Mouse (Mus musculus) heart, embryonic 10.5 days (tissue): ENCODE measurements around the gene Bsg. TPM values are rescaled to one million over a fixed set of nuclear protein-coding genes. Genes with fewer than 3 reads are reported as not detected.

Experiments
- DNase-seq: peaks from one replicate; pipeline ENCODE4 v3.0.0-alpha.2; 2017; ENCODE audit warnings: low spot score
- H3K27ac ChIP-seq: fragments of 300-500 bp; sonication (generic); 2 replicates; pipeline ENCODE4 v1.5.1; 2016; ENCODE audit warnings: mild to moderate bottlenecking
- H3K27me3 ChIP-seq: fragments of 300-500 bp; sonication (generic); 2 replicates; pipeline ENCODE4 v1.6.1; 2016; ENCODE audit warnings: mild to moderate bottlenecking; ENCODE audit not compliant: poor library complexity, insufficient read depth, severe bottlenecking
- H3K36me3 ChIP-seq: fragments of 300-500 bp; sonication (generic); 2 replicates; pipeline ENCODE4 v1.6.1; 2016; ENCODE audit warnings: mild to moderate bottlenecking, moderate library complexity
- H3K4me1 ChIP-seq: fragments of 300-500 bp; sonication (generic); 2 replicates; pipeline ENCODE4 v1.6.1; 2016; ENCODE audit warnings: mild to moderate bottlenecking
- H3K4me3 ChIP-seq: fragments of 300-500 bp; sonication (generic); 2 replicates; pipeline ENCODE4 v1.5.1; 2016; ENCODE audit warnings: mild to moderate bottlenecking, moderate library complexity
- H3K9me3 ChIP-seq: fragments of 300-500 bp; sonication (generic); 2 replicates; pipeline ENCODE4 v1.6.1; 2016; ENCODE audit warnings: mild to moderate bottlenecking, moderate library complexity
- WGBS: fragments of 180-500 bp; shearing (Covaris S2); methylation state at CpG from one replicate; pipeline ENCODE4 v1.1.7; 2016; 5-methylcytosine and 5-hydroxymethylcytosine counted together
- polyA plus RNA-seq: library from polyadenylated mRNA; unstranded; fragments of >200 nt; fragmentation: Nextera tagmentation; extraction: Ambion mirVana; gene quantifications from 2 replicates; pipeline ENCODE4 v1.2.1, GENCODE M21; 2016

The Bsg gene
- polyA plus RNA-seq, 1 experiment from 2014 or later: 1,251 TPM

- peaks cover 51% of the 10 kb centered on the region for H3K9me3 ChIP-seq
- H3K4me3 ChIP-seq: peak overlapping the region; percentile 44
- H3K36me3 ChIP-seq: peaks cover 68% of the 10 kb centered on the region
- H3K4me1 ChIP-seq: peaks cover 11% of the 10 kb centered on the region
- DNase-seq: no peak
- H3K27me3 ChIP-seq: peaks cover 44% of the 10 kb centered on the region
- WGBS: 21% methylated on average over 52 of the region's 52 CpGs
- H3K27ac ChIP-seq: peak overlapping the region; percentile 17; the same call in 1 of the 2 replicates
Observed at GRCm38 (mm10) chr10:79735361-79735760, 31.1 kb downstream of the Bsg start.

- peaks cover 61% of the 10 kb centered on the region for H3K9me3 ChIP-seq
- WGBS: 90% methylated on average over 14 of the region's 14 CpGs
- no peak for DNase-seq
Observed at GRCm38 (mm10) chr10:79736706-79737105, 32.4 kb downstream of the Bsg start.

GRCm38 (mm10) chr10:79738259-79738658, 34.0 kb downstream of the Bsg start:
- Histone ChIP-seq H3K4me1 (peaks cover 11% of the 10 kb centered on the region), H3K4me3 (no peak overlapping the region), H3K36me3 (peaks cover 96% of the 10 kb centered on the region), H3K27ac (no peak overlapping the region), H3K27me3 (peaks cover 44% of the 10 kb centered on the region), H3K9me3 (peaks cover 61% of the 10 kb centered on the region)
- DNase-seq: no peak
- 88% methylated on average over 10 of the region's 10 CpGs for WGBS

More at GRCm38 (mm10) chr10:79736706-79737105, 32.4 kb downstream of the Bsg start:
- H3K27me3 ChIP-seq: peaks cover 44% of the 10 kb centered on the region
- H3K4me1 ChIP-seq: peaks cover 11% of the 10 kb centered on the region
- H3K36me3 ChIP-seq: peaks cover 81% of the 10 kb centered on the region
- no peak overlapping the region for H3K27ac ChIP-seq
- no peak overlapping the region for H3K4me3 ChIP-seq

GRCm38 (mm10) chr10:79739234-79739633, 34.9 kb downstream of the Bsg start:
- WGBS: 96% methylated on average over 28 of the region's 28 CpGs

GRCm38 (mm10) chr10:79740863-79741262, 36.6 kb downstream of the Bsg start:
- Histone ChIP-seq H3K27me3 (peaks cover 22% of the 10 kb centered on the region), H3K27ac (no peak overlapping the region), H3K4me1 (peaks cover 9% of the 10 kb centered on the region), H3K36me3 (peaks cover 91% of the 10 kb centered on the region), H3K4me3 (0 out of 2 replicates have a peak overlapping the region, but pooled peaks have one; percentile 8), H3K9me3 (peaks cover 53% of the 10 kb centered on the region)
- 77% methylated on average over 11 of the region's 11 CpGs for WGBS
- DNase-seq: no peak

More at GRCm38 (mm10) chr10:79739234-79739633, 34.9 kb downstream of the Bsg start:
- DNase-seq: no peak
- Histone ChIP-seq H3K36me3 (peaks cover 98% of the 10 kb centered on the region), H3K4me3 (0 out of 2 replicates have a peak overlapping the region, but pooled peaks have one; percentile 12), H3K4me1 (peaks cover 11% of the 10 kb centered on the region), H3K27me3 (peaks cover 38% of the 10 kb centered on the region), H3K27ac (no peak overlapping the region), H3K9me3 (peaks cover 61% of the 10 kb centered on the region)

GRCm38 (mm10) chr10:79743161-79743560, 38.9 kb downstream of the Bsg start:
- peaks cover 8% of the 10 kb centered on the region; the same call in 1 of the 2 replicates for H3K4me1 ChIP-seq
- WGBS: 91% methylated on average over 11 of the region's 11 CpGs
- no peak overlapping the region for H3K27ac ChIP-seq
- no peaks in the 10 kb centered on the region for H3K27me3 ChIP-seq
- H3K4me3 ChIP-seq: no peak overlapping the region
- peaks cover 32% of the 10 kb centered on the region for H3K9me3 ChIP-seq
- peaks cover 68% of the 10 kb centered on the region for H3K36me3 ChIP-seq
- DNase-seq: no peak

- no peak for DNase-seq
- Histone ChIP-seq H3K27me3 (no peaks in the 10 kb centered on the region), H3K27ac (no peak overlapping the region), H3K9me3 (peaks cover 26% of the 10 kb centered on the region), H3K36me3 (peaks cover 61% of the 10 kb centered on the region), H3K4me1 (peaks cover 8% of the 10 kb centered on the region; the same call in 1 of the 2 replicates), H3K4me3 (no peak overlapping the region)
- WGBS: 90% methylated on average over 15 of the region's 15 CpGs
Observed at GRCm38 (mm10) chr10:79743650-79744365, 39.5 kb downstream of the Bsg start.

GRCm38 (mm10) chr10:79745411-79745810, 41.1 kb downstream of the Bsg start:
- no peak for DNase-seq
- Histone ChIP-seq H3K4me3 (peak overlapping the region; percentile 73), H3K27me3 (no peaks in the 10 kb centered on the region), H3K9me3 (peaks cover 10% of the 10 kb centered on the region), H3K27ac (no peak overlapping the region), H3K4me1 (peaks cover 8% of the 10 kb centered on the region; the same call in 1 of the 2 replicates), H3K36me3 (peaks cover 45% of the 10 kb centered on the region)
- WGBS: 90% methylated on average over 3 of the region's 3 CpGs

GRCm38 (mm10) chr10:79745898-79746773, 41.8 kb downstream of the Bsg start, which contains the start of gene Polrmt:
Gene Polrmt (minus strand): TSS chr10:79746581.
- H3K27me3 ChIP-seq: no peaks in the 10 kb centered on the region
- WGBS: 3% methylated on average over 38 of the region's 38 CpGs
- H3K4me1 ChIP-seq: peaks cover 8% of the 10 kb centered on the region; the same call in 1 of the 2 replicates
- peak within 1 kb of the TSS; percentile 73 for H3K4me3 ChIP-seq
- DNase-seq: peak; percentile 99
- H3K36me3 ChIP-seq: peaks cover 38% of the 10 kb centered on the region
- H3K9me3 ChIP-seq: peaks cover 2% of the 10 kb centered on the region; the same call in 1 of the 2 replicates
- peak within 1 kb of the TSS; percentile 82 for H3K27ac ChIP-seq

GRCm38 (mm10) chr10:79746774-79747151, 42.5 kb downstream of the Bsg start:
- no peaks in the 10 kb centered on the region; the same call in 1 of the 2 replicates for H3K27me3 ChIP-seq
- DNase-seq: no peak
- peaks cover 12% of the 10 kb centered on the region; the same call in 1 of the 2 replicates for H3K4me1 ChIP-seq
- H3K4me3 ChIP-seq: peak overlapping the region; percentile 73
- no peaks in the 10 kb centered on the region for H3K9me3 ChIP-seq
- WGBS: 23% methylated on average over 6 of the region's 6 CpGs
- peak overlapping the region; percentile 56; the same call in 1 of the 2 replicates for H3K27ac ChIP-seq
- H3K36me3 ChIP-seq: peaks cover 32% of the 10 kb centered on the region

GRCm38 (mm10) chr10:79748496-79748895, 44.2 kb downstream of the Bsg start:
- DNase-seq: no peak
- Histone ChIP-seq H3K9me3 (no peaks in the 10 kb centered on the region), H3K4me1 (peaks cover 12% of the 10 kb centered on the region; the same call in 1 of the 2 replicates), H3K36me3 (peaks cover 15% of the 10 kb centered on the region), H3K27ac (no peak overlapping the region), H3K4me3 (no peak overlapping the region), H3K27me3 (no peaks in the 10 kb centered on the region; the same call in 1 of the 2 replicates)
- WGBS: 77% methylated on average over 6 of the region's 6 CpGs

GRCm38 (mm10) chr10:79754856-79755516, 50.7 kb downstream of the Bsg start, which contains the start of gene Fgf22:
Gene Fgf22 (plus strand): TSS chr10:79755076.
- H3K27ac ChIP-seq: peak within 1 kb of the TSS; percentile 29; the same call in 1 of the 2 replicates

More at GRCm38 (mm10) chr10:79754856-79755516, 50.7 kb downstream of the Bsg start, which contains the start of gene Fgf22:
- Histone ChIP-seq H3K27me3 (peaks cover 10% of the 10 kb centered on the region; the same call in 1 of the 2 replicates), H3K4me3 (peak within 1 kb of the TSS; percentile 57), H3K36me3 (peaks cover 42% of the 10 kb centered on the region), H3K9me3 (no peaks in the 10 kb centered on the region), H3K4me1 (peaks cover 16% of the 10 kb centered on the region)
- 3% methylated on average over 36 of the region's 36 CpGs for WGBS
- DNase-seq: no peak
